7 mouse cellular contexts compared by ENCODE assay signal in genomic region chr17:46772038-46772403, GRCm38 (mm10). TPM values are rescaled to one million over a fixed set of nuclear protein-coding genes. Genes with fewer than 3 reads are reported as not detected.
DNase-seq lines count a peak whose midpoint lies in the region; ATAC-seq and TF ChIP-seq lines count a peak whose summit lies in the region.

No protein-coding gene starts in this region.

- TF ChIP-seq POLR2A in small intestine, adult 2 months (IDR thresholded peaks at IDR 0.05; ENCODE audit: low read depth, low read length), result no peak

- no peak for DNase-seq in lung, adult 18-20 months
- DNase-seq in forebrain, embryonic 10.5 days (ENCODE audit: extremely low spot score, low spot score), result no peak
- DNase-seq in left cerebral cortex, adult 9 months (ENCODE audit: low spot score in 2 of 2), result no peak
- no peak for DNase-seq in kidney, adult 9 months

- H3K9me3 ChIP-seq in lung, embryonic 16.5 days (ENCODE audit: control insufficient read depth, low read length), result no peaks in the 10 kb centered on the region
- no peaks in the 10 kb centered on the region for H3K9me3 ChIP-seq in forebrain, embryonic 10.5 days
- H3K9me3 ChIP-seq in limb, embryonic 13.5 days, result no peaks in the 10 kb centered on the region

- peaks cover 21% of the 10 kb centered on the region for H3K4me1 ChIP-seq in lung, embryonic 16.5 days (replicated peaks; ENCODE audit: control insufficient read depth, insufficient read depth, low read length)
- peaks cover 29% of the 10 kb centered on the region for H3K4me1 ChIP-seq in forebrain, embryonic 10.5 days
- peaks cover 16% of the 10 kb centered on the region for H3K4me1 ChIP-seq in limb, embryonic 13.5 days
- no peaks in the 10 kb centered on the region; the same call in none of the 2 replicates for H3K4me1 ChIP-seq in small intestine, adult 2 months (ENCODE audit: control insufficient read depth, insufficient read depth, insufficient read length, low read length)

- no peak for TF ChIP-seq CTCF in small intestine, adult 2 months (IDR thresholded peaks at IDR 0.05; ENCODE audit: extremely low read depth, insufficient read length, insufficient replicate concordance, low read depth, low read length)

- peak; percentile 32 for ATAC-seq in lung, embryonic 16.5 days (ENCODE audit: low read depth)
- ATAC-seq in limb, embryonic 13.5 days (ENCODE audit: low FRiP score, low read depth), result no peak; the same call in 1 of the 2 replicates

- H3K27ac ChIP-seq in lung, embryonic 16.5 days (ENCODE audit: low read length), result peak overlapping the region; percentile 90
- peak overlapping the region; percentile 90 for H3K27ac ChIP-seq in forebrain, embryonic 10.5 days
- H3K27ac ChIP-seq in limb, embryonic 13.5 days, result peak overlapping the region; percentile 84
- H3K27ac ChIP-seq in small intestine, adult 2 months (ENCODE audit: insufficient read depth, low read depth, low read length), result 0 out of 2 replicates have a peak overlapping the region, but pooled peaks have one; percentile 23

- H3K9ac ChIP-seq in lung, embryonic 16.5 days (ENCODE audit: low read length), result peak overlapping the region; percentile 89
- peak overlapping the region; percentile 68 for H3K9ac ChIP-seq in limb, embryonic 13.5 days

- H3K4me3 ChIP-seq in lung, embryonic 16.5 days (ENCODE audit: low read length), result peak overlapping the region; percentile 97
- peak overlapping the region; percentile 70 for H3K4me3 ChIP-seq in forebrain, embryonic 10.5 days
- H3K4me3 ChIP-seq in limb, embryonic 13.5 days, result peak overlapping the region; percentile 91
- H3K4me3 ChIP-seq in small intestine, adult 2 months (ENCODE audit: low read depth, low read length), result peak overlapping the region; percentile 79

- peaks cover 21% of the 10 kb centered on the region for H3K36me3 ChIP-seq in lung, embryonic 16.5 days (ENCODE audit: control insufficient read depth, insufficient read depth, low read length)
- peaks cover 32% of the 10 kb centered on the region for H3K36me3 ChIP-seq in forebrain, embryonic 10.5 days (replicated peaks)
- peaks cover 30% of the 10 kb centered on the region for H3K36me3 ChIP-seq in limb, embryonic 13.5 days
- peaks cover 17% of the 10 kb centered on the region for H3K36me3 ChIP-seq in small intestine, adult 2 months (ENCODE audit: control insufficient read depth, insufficient read depth, low read length)

- WGBS in lung, embryonic 16.5 days, result 2% methylated on average over 5 of the region's 5 CpGs
- WGBS in forebrain, embryonic 10.5 days, result 15% methylated on average over 5 of the region's 5 CpGs
- WGBS in limb, embryonic 13.5 days, result 4% methylated on average over 5 of the region's 5 CpGs
- 2% methylated on average over 5 of the region's 5 CpGs for WGBS in small intestine, adult 2 months

- H3K4me2 ChIP-seq in lung, embryonic 16.5 days (ENCODE audit: low read depth, low read length), result peak overlapping the region; percentile 71
- peak overlapping the region; percentile 81 for H3K4me2 ChIP-seq in limb, embryonic 13.5 days (replicated peaks)

- no peaks in the 10 kb centered on the region for H3K27me3 ChIP-seq in lung, embryonic 16.5 days (ENCODE audit: control insufficient read depth, insufficient read depth, low read depth, low read length)
- H3K27me3 ChIP-seq in forebrain, embryonic 10.5 days (ENCODE audit: poor library complexity, severe bottlenecking), result no peaks in the 10 kb centered on the region
- no peaks in the 10 kb centered on the region for H3K27me3 ChIP-seq in limb, embryonic 13.5 days
- H3K27me3 ChIP-seq in small intestine, adult 2 months (ENCODE audit: control insufficient read depth, insufficient read depth, low read length), result no peaks in the 10 kb centered on the region

RNA-seq across cellular contexts. Expression of gene 2310039H08Rik, which starts 0.4 kb away (rescaled TPM):
- polyA plus RNA-seq in lung, embryonic 16.5 days (2015; fragmentation: Nextera tagmentation; extraction: Ambion mirVana), result 59.5 and 60.2 TPM in 2 replicates
- polyA plus RNA-seq in forebrain, embryonic 10.5 days (2016; fragmentation: Nextera tagmentation; extraction: Ambion mirVana), result 54.4 and 54.7 TPM in 2 replicates
- 70.5 and 75.2 TPM in 2 replicates for polyA plus RNA-seq in limb, embryonic 13.5 days (2015; fragmentation: Nextera tagmentation; extraction: Ambion mirVana)
- 107 and 109 TPM in 2 replicates for polyA plus RNA-seq in small intestine, adult 2 months (2012; rRNA removed)

RNA-seq across cellular contexts. Expression of gene Ptcra, which starts 8.5 kb away (rescaled TPM):
- polyA plus RNA-seq in lung, embryonic 16.5 days (2015; fragmentation: Nextera tagmentation; extraction: Ambion mirVana), result 2.8 and 7.1 TPM in 2 replicates
- polyA plus RNA-seq in forebrain, embryonic 10.5 days (2016; fragmentation: Nextera tagmentation; extraction: Ambion mirVana), result 0.55 and 1.00 TPM in 2 replicates
- 0.29 and 0.33 TPM in 2 replicates for polyA plus RNA-seq in limb, embryonic 13.5 days (2015; fragmentation: Nextera tagmentation; extraction: Ambion mirVana)
- not detected in 2 replicates for polyA plus RNA-seq in small intestine, adult 2 months (2012; rRNA removed)

RNA-seq across cellular contexts. Expression of gene Rpl7l1, which starts 10.5 kb away (rescaled TPM):
- 141 and 154 TPM in 2 replicates for polyA plus RNA-seq in lung, embryonic 16.5 days (2015; fragmentation: Nextera tagmentation; extraction: Ambion mirVana)
- 242 and 248 TPM in 2 replicates for polyA plus RNA-seq in forebrain, embryonic 10.5 days (2016; fragmentation: Nextera tagmentation; extraction: Ambion mirVana)
- polyA plus RNA-seq in limb, embryonic 13.5 days (2015; fragmentation: Nextera tagmentation; extraction: Ambion mirVana), result 175 and 176 TPM in 2 replicates
- 5.4 and 7.4 TPM in 2 replicates for polyA plus RNA-seq in small intestine, adult 2 months (2012; rRNA removed)

RNA-seq across cellular contexts. Expression of gene Cnpy3, which starts 20.0 kb away (rescaled TPM):
- polyA plus RNA-seq in lung, embryonic 16.5 days (2015; fragmentation: Nextera tagmentation; extraction: Ambion mirVana), result 79.0 and 80.1 TPM in 2 replicates
- polyA plus RNA-seq in forebrain, embryonic 10.5 days (2016; fragmentation: Nextera tagmentation; extraction: Ambion mirVana), result 71.8 and 71.9 TPM in 2 replicates
- 66.8 and 67.7 TPM in 2 replicates for polyA plus RNA-seq in limb, embryonic 13.5 days (2015; fragmentation: Nextera tagmentation; extraction: Ambion mirVana)
- 14.3 and 23.7 TPM in 2 replicates for polyA plus RNA-seq in small intestine, adult 2 months (2012; rRNA removed)

RNA-seq across cellular contexts. Expression of gene Gnmt, which starts 43.1 kb away (rescaled TPM):
- polyA plus RNA-seq in lung, embryonic 16.5 days (2015; fragmentation: Nextera tagmentation; extraction: Ambion mirVana), result 2.5 and 5.2 TPM in 2 replicates
- 0.80 and 0.87 TPM in 2 replicates for polyA plus RNA-seq in forebrain, embryonic 10.5 days (2016; fragmentation: Nextera tagmentation; extraction: Ambion mirVana)
- polyA plus RNA-seq in limb, embryonic 13.5 days (2015; fragmentation: Nextera tagmentation; extraction: Ambion mirVana), result 0.46 and 0.57 TPM in 2 replicates
- 1.5 and 34.6 TPM in 2 replicates for polyA plus RNA-seq in small intestine, adult 2 months (2012; rRNA removed)

Comparison
In these comparisons a context has a peak if more than half of its experiments do, and no peak if none do; other contexts are left out.
1. H3K27ac ChIP-seq: peak in every context shown above with its lines; median percentile 90 in lung, embryonic 16.5 days; 90 in forebrain, embryonic 10.5 days; 84 in limb, embryonic 13.5 days; 23 in small intestine, adult 2 months.
2. RNA of gene Rpl7l1, which starts 10.5 kb away (polyA plus RNA-seq): 242 to 248 TPM in forebrain, embryonic 10.5 days, 175 to 176 TPM in limb, embryonic 13.5 days and 141 to 154 TPM in lung, embryonic 16.5 days; 5.4 to 7.4 TPM in small intestine, adult 2 months; every median in the first group is over 10 times any median in the second.
3. Peak in every context shown above with its lines, with median percentiles within 50 percentile points of each other: H3K4me3 ChIP-seq.